Mouse (Mus musculus) lung, adult 2 months (tissue): ENCODE measurements around the gene Bhlhe23.

Source experiments
- CTCF ChIP-seq: fragments of 200-500 bp; IDR thresholded peaks from 2 replicates; pipeline ENCODE4 v1.5.1; 2011; ENCODE audit warnings: mild to moderate bottlenecking, low read length, control low read depth; ENCODE audit not compliant: insufficient read depth
- POLR2A ChIP-seq: fragments of 200-500 bp; IDR thresholded peaks from 2 replicates; pipeline ENCODE4 v1.6.1; 2011; ENCODE audit warnings: low read depth, mild to moderate bottlenecking, control low read depth, low read length, borderline replicate concordance; ENCODE audit errors: extremely low read depth

- TF ChIP-seq CTCF (no peak), POLR2A (no peak)
These were observed 21.6 kb downstream of the Bhlhe23 start for GRCm38 (mm10) chr2:180754976-180755688.
